Mouse (Mus musculus): ENCODE measurements around the gene Ppcs.

GRCm38 (mm10) chr4:119400896-119401295 is 21.3 kb downstream of the Ppcs start:
- TF ChIP-seq CTCF (IDR thresholded peaks at IDR 0.05; ENCODE audit: low read depth, low read length), result no peak
- TF ChIP-seq POLR2A (IDR thresholded peaks at IDR 0.05; ENCODE audit: borderline replicate concordance, low read depth, low read length), result no peak
